Mouse (Mus musculus) effector memory CD4-positive, alpha-beta T cell, adult 5 months (primary cell): ENCODE data around the gene Alb. TPM values are rescaled to one million over a fixed set of nuclear protein-coding genes. Genes with fewer than 3 reads are reported as not detected.

ENCODE experiments used
- polyA plus RNA-seq: library from polyadenylated mRNA; unstranded; fragments of 100-300 nt; shearing (Covaris generic); gene quantifications from one replicate; pipeline ENCODE4 v1.2.1, GENCODE M21; 2017

The Alb gene
- polyA plus RNA-seq = not detected

DNA sequence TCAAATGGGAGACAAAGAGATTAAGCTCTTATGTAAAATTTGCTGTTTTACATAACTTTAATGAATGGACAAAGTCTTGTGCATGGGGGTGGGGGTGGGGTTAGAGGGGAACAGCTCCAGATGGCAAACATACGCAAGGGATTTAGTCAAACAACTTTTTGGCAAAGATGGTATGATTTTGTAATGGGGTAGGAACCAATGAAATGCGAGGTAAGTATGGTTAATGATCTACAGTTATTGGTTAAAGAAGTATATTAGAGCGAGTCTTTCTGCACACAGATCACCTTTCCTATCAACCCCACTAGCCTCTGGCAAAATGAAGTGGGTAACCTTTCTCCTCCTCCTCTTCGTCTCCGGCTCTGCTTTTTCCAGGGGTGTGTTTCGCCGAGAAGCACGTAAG, at the start of gene Alb:
Gene Alb, plus strand, starts transcription at position 279 of the 400 bp plus-strand sequence.

DNA sequence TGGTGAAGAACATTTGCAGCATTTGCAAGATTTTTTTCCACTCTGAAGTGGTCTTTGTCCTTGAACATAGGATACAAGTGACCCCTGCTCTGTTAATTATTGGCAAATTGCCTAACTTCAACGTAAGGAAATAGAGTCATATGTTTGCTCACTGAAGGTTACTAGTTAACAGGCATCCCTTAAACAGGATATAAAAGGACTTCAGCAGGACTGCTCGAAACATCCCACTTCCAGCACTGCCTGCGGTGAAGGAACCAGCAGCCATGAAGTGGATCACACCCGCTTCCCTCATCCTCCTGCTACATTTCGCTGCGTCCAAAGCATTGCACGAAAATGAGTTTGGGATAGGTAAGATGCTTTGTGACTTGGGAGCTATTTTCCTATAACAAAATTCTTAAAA, 29.8 kb downstream of the Alb start, which contains the start of gene Afp:
Gene Afp, plus strand, starts transcription at position 220 of the 400 bp plus-strand sequence.

DNA sequence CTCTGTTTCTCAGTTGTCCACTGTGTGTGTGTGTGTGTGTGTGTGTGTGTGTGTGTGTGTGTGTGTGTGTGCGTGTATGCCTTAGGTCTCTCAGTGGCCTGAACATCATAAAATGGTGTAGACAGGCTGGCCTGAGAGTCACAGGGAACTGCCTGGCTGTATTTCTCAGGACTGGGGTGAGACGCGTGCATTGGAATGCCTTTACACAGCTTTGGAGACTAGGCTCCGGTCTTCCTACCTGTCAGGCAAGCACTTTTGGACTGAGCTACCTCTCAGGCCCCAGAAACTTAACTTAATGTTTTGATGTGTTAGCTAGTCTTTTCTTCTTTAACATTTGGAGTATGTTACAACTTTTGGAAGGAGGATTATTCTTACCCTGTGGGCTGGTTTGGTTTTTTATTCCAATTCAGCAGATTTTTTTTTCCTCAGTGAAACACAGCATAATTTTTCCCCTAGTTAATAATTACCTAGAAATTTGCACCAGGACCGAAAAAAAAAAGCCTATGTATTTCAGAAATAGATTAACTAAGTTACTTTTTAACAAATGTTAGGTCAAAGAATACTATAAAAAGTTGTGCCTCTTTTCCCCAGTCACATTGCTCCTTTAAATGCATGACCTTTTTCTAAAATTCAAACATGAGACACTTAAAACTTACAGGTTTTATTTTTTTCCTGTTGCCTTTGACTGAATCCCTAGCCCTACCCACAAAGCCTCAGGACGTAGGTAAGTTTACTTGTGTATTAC, 57.8 kb downstream of the Alb start, which contains the start of gene Afm:
Gene Afm, plus strand, starts transcription at position 577 of the 745 bp plus-strand sequence.

Other genes starting within 250 kb of the Alb start
- 25.3 TPM for gene Cox18, start 236.9 kb upstream of the Alb start, polyA plus RNA-seq
- 35.9 TPM for gene Ankrd17, start 94.3 kb upstream of the Alb start, polyA plus RNA-seq
- 0.97 TPM for gene Gm9958, start 93.7 kb upstream of the Alb start, polyA plus RNA-seq
- 5.9 TPM for gene Afp, start 29.8 kb downstream of the Alb start, polyA plus RNA-seq
- 0.17 TPM for gene Afm, start 58.0 kb downstream of the Alb start, polyA plus RNA-seq
- gene 5830473C10Rik, start 100.2 kb downstream of the Alb start, polyA plus RNA-seq = not detected
- 0.82 TPM for gene Rassf6, start 179.8 kb downstream of the Alb start, polyA plus RNA-seq